Mouse (Mus musculus) right cerebral cortex, postnatal 4 days (tissue): ENCODE measurements at regions not wholly inside any gene's neighbourhood (a gene's known extent, or its start where the extent isn't known, plus 50 kb on each side); places are given as distances from the start of the nearest gene placed in this dataset.
"Not testable (repeated sequence)": the region's sequence is repeated elsewhere in the genome, so short reads cannot be mapped to it uniquely, and the experiment has no call there.

Source experiments
- DNase-seq: peaks from one replicate; pipeline ENCODE4 v3.0.0-alpha.2; 2022

GRCm38 (mm10) chr15:62267536-62267935, 1344.7 kb upstream of the A1bg start:
- no peak for DNase-seq

GRCm38 (mm10) chr15:62266025-62266424, 1343.2 kb upstream of the A1bg start:
- DNase-seq: no peak

- no peak for DNase-seq
Measured at GRCm38 (mm10) chr15:62265484-62265937, 1342.7 kb upstream of the A1bg start.

- DNase-seq: no peak
Measured at GRCm38 (mm10) chr15:62264966-62265365, 1342.2 kb upstream of the A1bg start.

- no peak for DNase-seq
Measured at GRCm38 (mm10) chr15:62264183-62264582, 1341.4 kb upstream of the A1bg start.

- no peak for DNase-seq
Measured at GRCm38 (mm10) chr15:62262487-62262886, 1339.7 kb upstream of the A1bg start.

- no peak for DNase-seq
Measured at GRCm38 (mm10) chr15:62261520-62261919, 1338.7 kb upstream of the A1bg start.

GRCm38 (mm10) chr15:62258611-62259010, 1335.8 kb upstream of the A1bg start:
- DNase-seq: no peak

GRCm38 (mm10) chr15:62257955-62258354, 1335.1 kb upstream of the A1bg start:
- peak; percentile 5 for DNase-seq

- no peak for DNase-seq
Measured at GRCm38 (mm10) chr15:62257110-62257667, 1334.4 kb upstream of the A1bg start.

GRCm38 (mm10) chr15:62255571-62255970, 1332.8 kb upstream of the A1bg start:
- DNase-seq: no peak

GRCm38 (mm10) chr15:62253724-62254123, 1330.9 kb upstream of the A1bg start:
- no peak for DNase-seq

GRCm38 (mm10) chr15:62252078-62252833, 1329.4 kb upstream of the A1bg start:
- not testable (repeated sequence) for DNase-seq

- no peak for DNase-seq
Measured at GRCm38 (mm10) chr15:62249436-62249835, 1326.6 kb upstream of the A1bg start.

- no peak for DNase-seq
Measured at GRCm38 (mm10) chr15:62246561-62247079, 1323.8 kb upstream of the A1bg start.

GRCm38 (mm10) chr15:62245237-62245636, 1322.4 kb upstream of the A1bg start:
- DNase-seq: no peak

- DNase-seq: no peak
Measured at GRCm38 (mm10) chr15:62244819-62245218, 1322.0 kb upstream of the A1bg start.

- DNase-seq: no peak
Measured at GRCm38 (mm10) chr15:62240031-62240430, 1317.2 kb upstream of the A1bg start.

GRCm38 (mm10) chr15:62238503-62239045, 1315.8 kb upstream of the A1bg start:
- no peak for DNase-seq

- no peak for DNase-seq
Measured at GRCm38 (mm10) chr15:62236056-62236455, 1313.2 kb upstream of the A1bg start.

- DNase-seq: no peak
Measured at GRCm38 (mm10) chr15:62234182-62234760, 1311.5 kb upstream of the A1bg start.

- DNase-seq: no peak
Measured at GRCm38 (mm10) chr15:62233154-62233553, 1310.3 kb upstream of the A1bg start.

- no peak for DNase-seq
Measured at GRCm38 (mm10) chr15:62231709-62232108, 1308.9 kb upstream of the A1bg start.

- DNase-seq: no peak
Measured at GRCm38 (mm10) chr15:62230773-62231172, 1308.0 kb upstream of the A1bg start.
